Mouse (Mus musculus) C2C12 (cell line): ENCODE measurements around the gene Setx. TPM values are rescaled to one million over a fixed set of nuclear protein-coding genes. Genes with fewer than 3 reads are reported as not detected.
A peak's percentile ranks its signal among the peaks of the same experiment; 100 is the strongest.

Experiments used
- H3K27me3 ChIP-seq: one replicate; pipeline ENCODE4 v1.6.1; 2011; ENCODE audit not compliant: control insufficient read depth, insufficient read depth, insufficient read length
- H3K36me3 ChIP-seq: one replicate; pipeline ENCODE4 v1.6.1; 2011; ENCODE audit not compliant: control insufficient read depth, insufficient read depth
- H3K4me3 ChIP-seq: one replicate; pipeline ENCODE4 v1.5.1; 2011; ENCODE audit warnings: mild to moderate bottlenecking, control low read depth; ENCODE audit not compliant: poor library complexity, insufficient read depth, severe bottlenecking
- H3K79me2 ChIP-seq: one replicate; pipeline ENCODE4 v1.6.1; 2011; ENCODE audit not compliant: control insufficient read depth, insufficient read depth
- H3K79me3 ChIP-seq: one replicate; pipeline ENCODE4 v1.6.1; 2011; ENCODE audit warnings: low read depth, control low read depth
- H3ac ChIP-seq: one replicate; pipeline ENCODE3; 2011; ENCODE audit warnings: low read depth; ENCODE audit not compliant: control insufficient read depth, insufficient read length
- CEBPB ChIP-seq: IDR thresholded peaks from one replicate; pipeline ENCODE4 v1.6.1; 2011; ENCODE audit warnings: low read depth, mild to moderate bottlenecking, control low read depth, moderate library complexity
- CTCF ChIP-seq: IDR thresholded peaks from one replicate; pipeline ENCODE4 v1.5.1; 2011; ENCODE audit not compliant: control insufficient read depth, insufficient read depth, insufficient read length
- FOSL1 ChIP-seq: IDR thresholded peaks from one replicate; pipeline ENCODE4 v1.8.0; 2011; ENCODE audit warnings: mild to moderate bottlenecking, low read length; ENCODE audit not compliant: poor library complexity, insufficient read depth, severe bottlenecking
- MAX ChIP-seq: IDR thresholded peaks from one replicate; pipeline ENCODE4 v1.6.1; 2011; ENCODE audit warnings: mild to moderate bottlenecking, control low read depth
- MYOD1 ChIP-seq: IDR thresholded peaks from one replicate; pipeline ENCODE4 v1.6.1; 2011; ENCODE audit warnings: low read depth; ENCODE audit not compliant: control insufficient read depth, insufficient read length
- MYOG ChIP-seq: IDR thresholded peaks from one replicate; pipeline ENCODE4 v1.6.1; 2011; ENCODE audit not compliant: control insufficient read depth, insufficient read length; ENCODE audit errors: extremely low read depth
- USF1 ChIP-seq: IDR thresholded peaks from one replicate; pipeline ENCODE4 v1.6.1; 2011; ENCODE audit warnings: low read depth, mild to moderate bottlenecking, control low read depth, moderate library complexity
- polyA plus RNA-seq: library from polyadenylated mRNA; unstranded; fragments of >200 nt; fragmentation: generic; extraction: Trizol; gene quantifications from one replicate; pipeline ENCODE4 v1.2.1, GENCODE M21; 2012; ENCODE audit warnings: missing spikeins

Setx gene
- polyA plus RNA-seq, 1 experiment: 4.7 TPM

- no peaks in the 10 kb centered on the region for H3K79me2 ChIP-seq
- H3K4me3 ChIP-seq: no peak overlapping the region
- H3K27me3 ChIP-seq: peaks cover 14% of the 10 kb centered on the region
- H3K36me3 ChIP-seq: no peaks in the 10 kb centered on the region
- no peaks in the 10 kb centered on the region for H3K79me3 ChIP-seq
- TF ChIP-seq MYOG: no peak
- peak; percentile 37 for TF ChIP-seq CTCF
- TF ChIP-seq USF1: no peak
- TF ChIP-seq MAX: no peak
- TF ChIP-seq CEBPB: no peak
- no peak for TF ChIP-seq MYOD1
- TF ChIP-seq FOSL1: no peak
- H3ac ChIP-seq: no peak overlapping the region
Measured at GRCm38 (mm10) chr2:29217897-29218296, 93.9 kb downstream of the Setx start.

- no peak for TF ChIP-seq MAX
- no peak for TF ChIP-seq USF1
- TF ChIP-seq FOSL1: no peak
- TF ChIP-seq MYOD1: no peak
- TF ChIP-seq MYOG: no peak
- no peak for TF ChIP-seq CTCF
- no peak for TF ChIP-seq CEBPB
- no peaks in the 10 kb centered on the region for H3K36me3 ChIP-seq
- H3K27me3 ChIP-seq: peaks cover 20% of the 10 kb centered on the region
- H3ac ChIP-seq: no peak overlapping the region
- H3K79me3 ChIP-seq: no peaks in the 10 kb centered on the region
- no peaks in the 10 kb centered on the region for H3K79me2 ChIP-seq
- H3K4me3 ChIP-seq: no peak overlapping the region
Measured at GRCm38 (mm10) chr2:29218831-29219230, 94.8 kb downstream of the Setx start.

- TF ChIP-seq FOSL1: no peak
- no peak for TF ChIP-seq MYOG
- TF ChIP-seq MAX: no peak
- no peak for TF ChIP-seq USF1
- TF ChIP-seq MYOD1: no peak
- no peaks in the 10 kb centered on the region for H3K79me2 ChIP-seq
- H3K4me3 ChIP-seq: no peak overlapping the region
- peaks cover 37% of the 10 kb centered on the region for H3K27me3 ChIP-seq
- no peaks in the 10 kb centered on the region for H3K36me3 ChIP-seq
- no peaks in the 10 kb centered on the region for H3K79me3 ChIP-seq
- H3ac ChIP-seq: no peak overlapping the region
Measured at GRCm38 (mm10) chr2:29222302-29222701, 98.3 kb downstream of the Setx start.

GRCm38 (mm10) chr2:29223591-29224262 is 99.7 kb downstream of the Setx start:
- Histone ChIP-seq H3ac (no peak overlapping the region), H3K27me3 (peaks cover 52% of the 10 kb centered on the region), H3K79me3 (no peaks in the 10 kb centered on the region), H3K36me3 (no peaks in the 10 kb centered on the region), H3K79me2 (no peaks in the 10 kb centered on the region), H3K4me3 (no peak overlapping the region)
- no peak for TF ChIP-seq CTCF
- TF ChIP-seq MYOG: no peak
- TF ChIP-seq MYOD1: no peak
- TF ChIP-seq CEBPB: no peak
- no peak for TF ChIP-seq MAX
- TF ChIP-seq USF1: no peak

GRCm38 (mm10) chr2:29226671-29227070 is 102.7 kb downstream of the Setx start:
- no peaks in the 10 kb centered on the region for H3K36me3 ChIP-seq
- H3ac ChIP-seq: no peak overlapping the region
- TF ChIP-seq MAX (no peak), MYOG (no peak), CEBPB (no peak), CTCF (no peak), USF1 (no peak)
- H3K27me3 ChIP-seq: peaks cover 66% of the 10 kb centered on the region
- no peaks in the 10 kb centered on the region for H3K79me2 ChIP-seq
- no peaks in the 10 kb centered on the region for H3K79me3 ChIP-seq
- H3K4me3 ChIP-seq: no peak overlapping the region
